In genomic region chr15:27533036-27533435, GRCm38 (mm10) we compare ENCODE assay signal across 25 mouse cellular contexts.
DNase-seq lines count a peak whose midpoint lies in the region; ATAC-seq and TF ChIP-seq lines count a peak whose summit lies in the region.
"Had no signal": no experiment of that assay in that cellular context is flagged by ENCODE, and none has a peak within 500 bp of the region (broad histone marks: within the 10 kb centered on the region; RNA-seq: fewer than 3 reads in every experiment).

No protein-coding gene starts in this region.

- dilution Hi-C loops in CH12.LX (cut with MboI; ENCODE audit: extremely low pct_ligation_motif_present, extremely low pct_unique_long_range_greater_than_20kb, low sequenced_read_pairs): no loop called here

- peak overlapping the region; percentile 54 for H3K27ac ChIP-seq in gastrocnemius, adult 2 months
- no peak overlapping the region for H3K27ac ChIP-seq in CH12.LX (ENCODE audit: insufficient read depth, low read depth)
- H3K27ac ChIP-seq in lung, postnatal 0 days (ENCODE audit: low read length): no peak overlapping the region
- H3K27ac ChIP-seq: heart, embryonic 10.5 days; heart, embryonic 13.5 days; hindbrain, embryonic 14.5 days; hindbrain, postnatal 0 days had no signal

- 42% methylated on average over 3 of the region's 3 CpGs for WGBS in lung, postnatal 0 days

- no peak for TF ChIP-seq POLR2A in CH12.LX (IDR thresholded peaks at IDR 0.05; ENCODE audit: low read depth, low read length)

- H3K27me3 ChIP-seq in CH12.LX (replicated peaks): no peaks in the 10 kb centered on the region
- no peaks in the 10 kb centered on the region for H3K27me3 ChIP-seq in splenic B cell, adult 2 months (ENCODE audit: control insufficient read depth, insufficient read depth, low read length, poor library complexity, severe bottlenecking)
- no peaks in the 10 kb centered on the region for H3K27me3 ChIP-seq in lung, postnatal 0 days (replicated peaks; ENCODE audit: insufficient read depth, low read length)
- H3K27me3 ChIP-seq: heart, embryonic 13.5 days; Patski had no signal

- H3K79me2 ChIP-seq in CH12.LX (replicated peaks; ENCODE audit: control insufficient read depth, extremely low read depth, insufficient read depth, poor library complexity, severe bottlenecking): no peaks in the 10 kb centered on the region

- no peak overlapping the region for H3K4me3 ChIP-seq in gastrocnemius, adult 2 months
- no peak overlapping the region for H3K4me3 ChIP-seq in CH12.LX (replicated peaks in 1 of 3; ENCODE audit: low read depth in 2 of 3, low read length in 2 of 3, poor library complexity in 1 of 3)
- H3K4me3 ChIP-seq in lung, postnatal 0 days (ENCODE audit: low read depth, low read length): no peak overlapping the region
- H3K4me3 ChIP-seq: heart, embryonic 10.5 days; heart, embryonic 13.5 days had no signal

- no peak overlapping the region for H3K9ac ChIP-seq in CH12.LX (ENCODE audit: insufficient read depth, low read depth)
- no peak overlapping the region for H3K9ac ChIP-seq in lung, postnatal 0 days (replicated peaks; ENCODE audit: low read depth)
- H3K9ac ChIP-seq: forebrain, postnatal 0 days; heart, embryonic 13.5 days; hindbrain, embryonic 14.5 days had no signal

- ATAC-seq in lung, postnatal 0 days: no peak
- ATAC-seq: forebrain, embryonic 14.5 days; forebrain, postnatal 0 days; hindbrain, postnatal 0 days; inflammation-experienced regulatory T-cells, adult 6 months; intestine, embryonic 16.5 days; Patski had no signal

- H3K4me1 ChIP-seq in CH12.LX (ENCODE audit: control insufficient read depth in 1 of 2, insufficient read depth in 2 of 2): peaks cover 0 to 28% of the 10 kb centered on the region in 2 experiments; a peak in 3 of 4 replicates
- H3K4me1 ChIP-seq in lung, postnatal 0 days (ENCODE audit: insufficient read depth, low read depth, low read length): no peaks in the 10 kb centered on the region

- TF ChIP-seq EP300 in CH12.LX (IDR thresholded peaks at IDR 0.05; ENCODE audit: low read length): no peak
- TF ChIP-seq EP300 in lung, postnatal 0 days (IDR thresholded peaks at IDR 0.05): no peak

- peaks cover 0 to 1% of the 10 kb centered on the region in 2 experiments for H3K36me3 ChIP-seq in CH12.LX (replicated peaks in 1 of 2; ENCODE audit: control insufficient read depth in 1 of 2, insufficient read depth in 1 of 2, low read length in 1 of 2)
- no peaks in the 10 kb centered on the region for H3K36me3 ChIP-seq in splenic B cell, adult 2 months (ENCODE audit: control insufficient read depth, insufficient read depth, low read length, poor library complexity, severe bottlenecking)
- no peaks in the 10 kb centered on the region for H3K36me3 ChIP-seq in lung, postnatal 0 days (ENCODE audit: insufficient read depth, low read length)
- H3K36me3 ChIP-seq: heart, embryonic 10.5 days; heart, embryonic 13.5 days had no signal

- DNase-seq in gastrocnemius, adult 2 months: no peak
- DNase-seq in gastrocnemius, postnatal 14 days: no peak
- DNase-seq in CH12.LX (ENCODE audit: extremely low read depth) (peak; percentile 18), MEL-GATA-1-ER (ENCODE audit: extremely low read depth, low read depth) (peak; percentile 5)
- peak; percentile 28 for DNase-seq in splenic B cell, adult 2 months (ENCODE audit: low read depth, low spot score)
- DNase-seq in lung, postnatal 0 days (ENCODE audit: low spot score): no peak
- DNase-seq in heart, adult 8-10 months (ENCODE audit: low spot score): no peak
- DNase-seq: adrenal gland, postnatal 10 days; adrenal gland, postnatal 36 days; cerebellum, adult 18-20 months; cerebellum, adult 9-10 months; cerebellum, postnatal 25 days; forebrain, postnatal 0 days; gastrocnemius, postnatal 36 days; heart, adult 11 months; heart, postnatal 14 days; heart, postnatal 4 days had no signal

- H3K4me2 ChIP-seq in CH12.LX (ENCODE audit: insufficient read depth, low read depth, poor library complexity, severe bottlenecking): no peak overlapping the region
- H3K4me2 ChIP-seq in lung, postnatal 0 days (replicated peaks; ENCODE audit: low read depth, low read length): no peak overlapping the region
- H3K4me2 ChIP-seq: heart, embryonic 13.5 days; hindbrain, embryonic 14.5 days had no signal

- no peaks in the 10 kb centered on the region for H3K9me3 ChIP-seq in CH12.LX (replicated peaks; ENCODE audit: low read length)
- H3K9me3 ChIP-seq in lung, postnatal 0 days (ENCODE audit: low read length): no peaks in the 10 kb centered on the region
- H3K9me3 ChIP-seq: heart, embryonic 10.5 days; heart, embryonic 13.5 days had no signal

- in situ Hi-C loops in CH12.LX (cut with MboI; ENCODE audit: low pct_ligation_motif_present, low pct_unique_long_range_greater_than_20kb, low sequenced_read_pairs): no loop called here

- no peak for TF ChIP-seq CTCF in gastrocnemius, adult 2 months (IDR thresholded peaks at IDR 0.05)
- TF ChIP-seq CTCF in CH12.LX (conservative IDR thresholded peaks at IDR 0.05 in 1 of 2, IDR thresholded peaks at IDR 0.05 in 1 of 2; ENCODE audit: low read depth in 2 of 2, low read length in 2 of 2): no peak
- TF ChIP-seq CTCF in lung, postnatal 0 days (IDR thresholded peaks at IDR 0.05): no peak

- no peak for TF ChIP-seq RAD21 in CH12.LX (IDR thresholded peaks at IDR 0.05; ENCODE audit: low read depth, low read length)

- intact Hi-C loops in gastrocnemius, adult 2 months (cut with DNase I): no loop called here
- intact Hi-C loops in gastrocnemius, postnatal 14 days (cut with DNase I; ENCODE audit: low total_unique reads): no loop called here

TF ChIP-seq in CH12.LX, 34 proteins besides CTCF, POLR2A, EP300 and RAD21:
- no peak for TF ChIP-seq TBP (conservative IDR thresholded peaks at IDR 0.05; ENCODE audit: low read depth, low read length)
- TF ChIP-seq HCFC1 (IDR thresholded peaks at IDR 0.05; ENCODE audit: low read depth, low read length): no peak
- TF ChIP-seq SIN3A (IDR thresholded peaks at IDR 0.05; ENCODE audit: low read length): no peak
- TF ChIP-seq BHLHE40 (IDR thresholded peaks at IDR 0.05; ENCODE audit: low read depth, low read length): peak; percentile 40; the same call in 1 of the 2 replicates
- TF ChIP-seq PAX5 (IDR thresholded peaks at IDR 0.05; ENCODE audit: low read length): no peak
- no peak for TF ChIP-seq ZMIZ1 (IDR thresholded peaks at IDR 0.05; ENCODE audit: low read depth, low read length)
- no peak for TF ChIP-seq E2F4 (IDR thresholded peaks at IDR 0.05; ENCODE audit: insufficient replicate concordance, low read depth, low read length)
- no peak for TF ChIP-seq TCF12 (IDR thresholded peaks at IDR 0.05; ENCODE audit: low read depth, low read length)
- TF ChIP-seq MYC (IDR thresholded peaks at IDR 0.05; ENCODE audit: low read depth, low read length): 0 out of 2 replicates have a peak, but pooled peaks have one; percentile 27
- no peak for TF ChIP-seq ELF1 (IDR thresholded peaks at IDR 0.05; ENCODE audit: low read depth, low read length)
- no peak for TF ChIP-seq MEF2A (IDR thresholded peaks at IDR 0.05; ENCODE audit: borderline replicate concordance, low read depth, low read length)
- TF ChIP-seq NRF1 (IDR thresholded peaks at IDR 0.05; ENCODE audit: low read depth, low read length): peak; percentile 66
- TF ChIP-seq RCOR1 (conservative IDR thresholded peaks at IDR 0.05; ENCODE audit: low read depth, low read length): no peak
- TF ChIP-seq MAX (IDR thresholded peaks at IDR 0.05; ENCODE audit: low read length): 0 out of 2 replicates have a peak, but pooled peaks have one; percentile 21

Comparison
In these comparisons a context has a peak if more than half of its experiments do, and no peak if none do; other contexts are left out.
1. DNase-seq: peak in CH12.LX (single experiment), MEL-GATA-1-ER (single experiment) and splenic B cell, adult 2 months (single experiment); none in gastrocnemius, adult 2 months (single experiment), gastrocnemius, postnatal 14 days (single experiment), lung, postnatal 0 days (single experiment) and heart, adult 8-10 months (single experiment).